Mouse (Mus musculus): ENCODE data around the gene Pdss2.

The Pdss2 gene

GRCm38 (mm10) chr10:43434326-43434725 is 213.0 kb downstream of the Pdss2 start:
- DNase-seq (ENCODE audit: low read depth, low spot score) = no peak

- no peak for DNase-seq (ENCODE audit: low read depth, low spot score)
Measured at GRCm38 (mm10) chr10:43435757-43436156, 214.5 kb downstream of the Pdss2 start.

GRCm38 (mm10) chr10:43439492-43439941 is 218.2 kb downstream of the Pdss2 start:
- DNase-seq (ENCODE audit: low read depth, low spot score) = no peak

GRCm38 (mm10) chr10:43440050-43440449 is 218.8 kb downstream of the Pdss2 start:
- DNase-seq (ENCODE audit: low read depth, low spot score) = no peak

- no peak for DNase-seq (ENCODE audit: low read depth, low spot score)
Measured at GRCm38 (mm10) chr10:43440981-43441740, 219.9 kb downstream of the Pdss2 start.

- DNase-seq (ENCODE audit: low read depth, low spot score) = no peak
Measured at GRCm38 (mm10) chr10:43448656-43449055, 227.4 kb downstream of the Pdss2 start.

GRCm38 (mm10) chr10:43451848-43452662 is 230.8 kb downstream of the Pdss2 start:
- DNase-seq (ENCODE audit: low read depth, low spot score) = peak; percentile 68

GRCm38 (mm10) chr10:43452663-43452996 is 231.3 kb downstream of the Pdss2 start:
- no peak for DNase-seq (ENCODE audit: low read depth, low spot score)

- no peak for DNase-seq (ENCODE audit: low read depth, low spot score)
Measured at GRCm38 (mm10) chr10:43454219-43454618, 232.9 kb downstream of the Pdss2 start.

GRCm38 (mm10) chr10:43454671-43455070 is 233.4 kb downstream of the Pdss2 start:
- DNase-seq (ENCODE audit: low read depth, low spot score) = no peak

GRCm38 (mm10) chr10:43462821-43463220 is 241.5 kb downstream of the Pdss2 start:
- no peak for DNase-seq (ENCODE audit: low read depth, low spot score)

- no peak for DNase-seq (ENCODE audit: low read depth, low spot score)
Measured at GRCm38 (mm10) chr10:43463227-43463626, 241.9 kb downstream of the Pdss2 start.

- DNase-seq (ENCODE audit: low read depth, low spot score) = no peak
Measured at GRCm38 (mm10) chr10:43466223-43466622, 244.9 kb downstream of the Pdss2 start.

GRCm38 (mm10) chr10:43467659-43468058 is 246.4 kb downstream of the Pdss2 start:
- DNase-seq (ENCODE audit: low read depth, low spot score) = peak; percentile 49

- no peak for DNase-seq (ENCODE audit: low read depth, low spot score)
Measured at GRCm38 (mm10) chr10:43468293-43468692, 247.0 kb downstream of the Pdss2 start.

- DNase-seq (ENCODE audit: low read depth, low spot score) = peak; percentile 66
Measured at GRCm38 (mm10) chr10:43475376-43475775, 254.1 kb downstream of the Pdss2 start.

- no peak for DNase-seq (ENCODE audit: low read depth, low spot score)
Measured at GRCm38 (mm10) chr10:43477459-43477858, 256.2 kb downstream of the Pdss2 start.

- peak; percentile 37 for DNase-seq (ENCODE audit: low read depth, low spot score)
Measured at GRCm38 (mm10) chr10:43477865-43478681, 256.8 kb downstream of the Pdss2 start.

- peak; percentile 75 for DNase-seq (ENCODE audit: low read depth, low spot score)
Measured at GRCm38 (mm10) chr10:43478751-43479435, 257.6 kb downstream of the Pdss2 start, which contains the start of gene Bend3. TSS of gene Bend3 (plus strand) at chr10:43478831.

GRCm38 (mm10) chr10:43479436-43480157 is 258.3 kb downstream of the Pdss2 start:
- DNase-seq (ENCODE audit: low read depth, low spot score) = peak; percentile 93

Data from CD4-positive, CD25-positive, alpha-beta regulatory T cell, adult 2 months (primary cell).